Mouse (Mus musculus): ENCODE data around the gene Mchr1.
"Not testable (repeated sequence)": the region's sequence is repeated elsewhere in the genome, so short reads cannot be mapped to it uniquely, and the experiment has no call there.

The Mchr1 gene

GRCm38 (mm10) chr15:81235086-81235920, at the start of gene Mchr1:
Gene Mchr1, plus strand, starts transcription at chr15:81235499.
- in situ Hi-C loops (cut with MboI, MseI): no loop called here

GRCm38 (mm10) chr15:81189061-81189460, 46.2 kb upstream of the Mchr1 start:
- in situ Hi-C loops (cut with MboI, MseI): no loop called here

- in situ Hi-C loops (cut with MboI, MseI): loop anchor here (10.0 kb wide), 1 partner anchor 475 kb away; the partner anchor contains the start of gene Tnrc6b
Measured at GRCm38 (mm10) chr15:81190011-81190629, 45.2 kb upstream of the Mchr1 start.

- in situ Hi-C loops (cut with MboI, MseI): loop anchor here (10.0 kb wide), 1 partner anchor 476 kb away; the partner anchor contains the start of gene Tnrc6b
Measured at GRCm38 (mm10) chr15:81190630-81191178, 44.6 kb upstream of the Mchr1 start, which contains the start of gene Mrtfa. Gene Mrtfa, minus strand, starts transcription at chr15:81190757.

GRCm38 (mm10) chr15:81191303-81191702, 44.0 kb upstream of the Mchr1 start:
- in situ Hi-C loops (cut with MboI, MseI): loop anchor here (10.0 kb wide), 1 partner anchor 477 kb away; the partner anchor contains the start of gene Tnrc6b

- in situ Hi-C loops (cut with MboI, MseI): loop anchor here (10.0 kb wide), 1 partner anchor 478 kb away; the partner anchor contains the start of gene Tnrc6b
Measured at GRCm38 (mm10) chr15:81192316-81192715, 43.0 kb upstream of the Mchr1 start.

- in situ Hi-C loops (cut with MboI, MseI): loop anchor here (10.0 kb wide), 1 partner anchor 478 kb away; the partner anchor contains the start of gene Tnrc6b
Measured at GRCm38 (mm10) chr15:81192858-81193257, 42.4 kb upstream of the Mchr1 start.

- in situ Hi-C loops (cut with MboI, MseI): loop anchor here (5.0 to 10.0 kb wide), 2 partner anchors 117 to 480 kb away; partner anchors contain the start of gene Tnrc6b
Measured at GRCm38 (mm10) chr15:81194791-81195190, 40.5 kb upstream of the Mchr1 start.

GRCm38 (mm10) chr15:81195447-81195846, 39.9 kb upstream of the Mchr1 start:
- in situ Hi-C loops (cut with MboI, MseI): loop anchor here (5.0 to 10.0 kb wide), 2 partner anchors 118 to 481 kb away; partner anchors contain the start of gene Tnrc6b

GRCm38 (mm10) chr15:81197197-81197596, 38.1 kb upstream of the Mchr1 start:
- in situ Hi-C loops (cut with MboI, MseI): loop anchor here (5.0 to 10.0 kb wide), 2 partner anchors 120 to 482 kb away; partner anchors contain the start of gene Tnrc6b

- in situ Hi-C loops (cut with MboI, MseI): loop anchor here (5.0 to 10.0 kb wide), 2 partner anchors 121 to 484 kb away; partner anchors contain the start of gene Tnrc6b
Measured at GRCm38 (mm10) chr15:81198447-81198846, 36.9 kb upstream of the Mchr1 start.

GRCm38 (mm10) chr15:81199372-81199959, 35.8 kb upstream of the Mchr1 start:
- in situ Hi-C loops (cut with MboI, MseI): loop anchor here (5.0 to 10.0 kb wide), 2 partner anchors 122 to 485 kb away; partner anchors contain the start of gene Tnrc6b

- in situ Hi-C loops (cut with MboI, MseI): loop anchor here (5.0 kb wide), 1 partner anchor 95 kb away; no protein-coding TSS in a partner anchor
Measured at GRCm38 (mm10) chr15:81202462-81202861, 32.8 kb upstream of the Mchr1 start.

GRCm38 (mm10) chr15:81210496-81210895, 24.8 kb upstream of the Mchr1 start:
- in situ Hi-C loops (cut with MboI, MseI): no loop called here

GRCm38 (mm10) chr15:81212976-81213375, 22.3 kb upstream of the Mchr1 start:
- in situ Hi-C loops (cut with MboI, MseI): no loop called here

- in situ Hi-C loops (cut with MboI, MseI): no loop called here
Measured at GRCm38 (mm10) chr15:81216906-81217653, 18.2 kb upstream of the Mchr1 start.

- in situ Hi-C loops (cut with MboI, MseI): no loop called here
Measured at GRCm38 (mm10) chr15:81219054-81219453, 16.2 kb upstream of the Mchr1 start.

GRCm38 (mm10) chr15:81220051-81220450, 15.2 kb upstream of the Mchr1 start:
- in situ Hi-C loops (cut with MboI, MseI): not testable (repeated sequence)

GRCm38 (mm10) chr15:81221446-81221845, 13.9 kb upstream of the Mchr1 start:
- in situ Hi-C loops (cut with MboI, MseI): no loop called here

GRCm38 (mm10) chr15:81225016-81225415, 10.3 kb upstream of the Mchr1 start:
- in situ Hi-C loops (cut with MboI, MseI): no loop called here
